ENCODE assay signal across 7 mouse cellular contexts in the genomic region with DNA sequence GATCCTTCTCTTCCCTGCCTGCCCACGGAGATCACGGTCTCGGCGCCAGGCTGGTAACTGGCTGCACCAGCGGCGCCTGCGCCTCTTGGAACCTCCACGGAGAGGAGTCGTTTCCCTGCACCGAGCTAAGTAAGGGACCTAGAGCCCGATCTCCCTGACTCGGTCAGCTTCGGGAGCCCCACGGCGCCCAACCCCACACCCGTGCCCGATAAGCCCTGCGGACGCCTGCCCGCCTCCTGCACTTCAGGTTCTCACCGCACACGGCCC. TPM values are rescaled to one million over a fixed set of nuclear protein-coding genes. Genes with fewer than 3 reads are reported as not detected.
A peak's percentile ranks its signal among the peaks of the same experiment; 100 is the strongest.
DNase-seq lines count a peak whose midpoint lies in the region; ATAC-seq and TF ChIP-seq lines count a peak whose summit lies in the region.

No protein-coding gene starts in this region.

- peak overlapping the region; percentile 95 for H3K4me3 ChIP-seq in lung, embryonic 16.5 days (ENCODE audit: low read length)
- H3K4me3 ChIP-seq in erythroblast, embryonic 14.5 days (replicated peaks), result peak overlapping the region; percentile 87
- H3K4me3 ChIP-seq in limb, embryonic 11.5 days (ENCODE audit: low read depth, low read length), result peak overlapping the region; percentile 72
- peak overlapping the region; percentile 76 for H3K4me3 ChIP-seq in small intestine, adult 2 months (ENCODE audit: low read depth, low read length)

- DNase-seq in lung, postnatal 10 days, result no peak
- DNase-seq in limb, embryonic 11.5 days (ENCODE audit: low spot score), result no peak
- DNase-seq in adrenal gland, postnatal 14 days, result no peak
- no peak for DNase-seq in cerebellum, postnatal 14 days

- TF ChIP-seq POLR2A in small intestine, adult 2 months (IDR thresholded peaks at IDR 0.05; ENCODE audit: low read depth, low read length), result no peak

- peak overlapping the region; percentile 82 for H3K4me2 ChIP-seq in lung, embryonic 16.5 days (ENCODE audit: low read depth, low read length)
- H3K4me2 ChIP-seq in limb, embryonic 11.5 days (ENCODE audit: low read depth, severe bottlenecking), result peak overlapping the region; percentile 74

- peak overlapping the region; percentile 92 for H3K27ac ChIP-seq in lung, embryonic 16.5 days (ENCODE audit: low read length)
- no peak overlapping the region; the same call in 1 of the 2 replicates for H3K27ac ChIP-seq in limb, embryonic 11.5 days (replicated peaks; ENCODE audit: low read depth, low read length)
- peak overlapping the region; percentile 55 for H3K27ac ChIP-seq in small intestine, adult 2 months (ENCODE audit: insufficient read depth, low read depth, low read length)

- under 1% methylated on average over 22 of the region's 22 CpGs for WGBS in lung, embryonic 16.5 days
- under 1% methylated on average over 22 of the region's 22 CpGs for WGBS in limb, embryonic 11.5 days
- 1% methylated on average over 22 of the region's 22 CpGs for WGBS in small intestine, adult 2 months

- no peak for TF ChIP-seq CTCF in small intestine, adult 2 months (IDR thresholded peaks at IDR 0.05; ENCODE audit: extremely low read depth, insufficient read length, insufficient replicate concordance, low read depth, low read length)

- no peaks in the 10 kb centered on the region for H3K27me3 ChIP-seq in lung, embryonic 16.5 days (ENCODE audit: control insufficient read depth, insufficient read depth, low read depth, low read length)
- peaks cover 12% of the 10 kb centered on the region for H3K27me3 ChIP-seq in erythroblast, embryonic 14.5 days (ENCODE audit: control insufficient read depth)
- no peaks in the 10 kb centered on the region for H3K27me3 ChIP-seq in limb, embryonic 11.5 days (ENCODE audit: control insufficient read depth, insufficient read depth, low read length)
- no peaks in the 10 kb centered on the region for H3K27me3 ChIP-seq in small intestine, adult 2 months (ENCODE audit: control insufficient read depth, insufficient read depth, low read length)

- H3K4me1 ChIP-seq in lung, embryonic 16.5 days (replicated peaks; ENCODE audit: control insufficient read depth, insufficient read depth, low read length), result peaks cover 18% of the 10 kb centered on the region
- peaks cover 73% of the 10 kb centered on the region for H3K4me1 ChIP-seq in erythroblast, embryonic 14.5 days (ENCODE audit: control insufficient read depth)
- peaks cover 6% of the 10 kb centered on the region for H3K4me1 ChIP-seq in limb, embryonic 11.5 days (ENCODE audit: control insufficient read depth, insufficient read depth, low read length)
- peaks cover 5% of the 10 kb centered on the region for H3K4me1 ChIP-seq in small intestine, adult 2 months (ENCODE audit: control insufficient read depth, insufficient read depth, insufficient read length, low read length)

- no peaks in the 10 kb centered on the region for H3K9me3 ChIP-seq in lung, embryonic 16.5 days (ENCODE audit: control insufficient read depth, low read length)
- H3K9me3 ChIP-seq in erythroblast, embryonic 14.5 days (ENCODE audit: control insufficient read depth, low read length), result no peaks in the 10 kb centered on the region
- no peaks in the 10 kb centered on the region for H3K9me3 ChIP-seq in limb, embryonic 11.5 days (ENCODE audit: control insufficient read depth, low read length)

- H3K36me3 ChIP-seq in lung, embryonic 16.5 days (ENCODE audit: control insufficient read depth, insufficient read depth, low read length), result peaks cover 16% of the 10 kb centered on the region
- H3K36me3 ChIP-seq in erythroblast, embryonic 14.5 days (ENCODE audit: control insufficient read depth), result peaks cover 44% of the 10 kb centered on the region
- H3K36me3 ChIP-seq in limb, embryonic 11.5 days (ENCODE audit: control insufficient read depth, insufficient read depth, low read length), result no peaks in the 10 kb centered on the region
- peaks cover 26% of the 10 kb centered on the region for H3K36me3 ChIP-seq in small intestine, adult 2 months (ENCODE audit: control insufficient read depth, insufficient read depth, low read length)

- no peak for ATAC-seq in lung, embryonic 16.5 days (ENCODE audit: low read depth)
- no peak for ATAC-seq in limb, embryonic 11.5 days (ENCODE audit: insufficient number of reproducible peaks, low FRiP score, low TSS enrichment, low read depth)

- peak overlapping the region; percentile 94 for H3K9ac ChIP-seq in lung, embryonic 16.5 days (ENCODE audit: low read length)
- peak overlapping the region; percentile 59 for H3K9ac ChIP-seq in limb, embryonic 11.5 days (ENCODE audit: low read length)

RNA-seq across cellular contexts. Expression of a gene that starts 0.3 kb away (rescaled TPM):
- polyA plus RNA-seq in lung, embryonic 16.5 days (2015; fragmentation: Nextera tagmentation; extraction: Ambion mirVana), result 49.5 and 50.4 TPM in 2 replicates
- 21.3 and 21.4 TPM in 2 replicates for polyA plus RNA-seq in erythroblast, embryonic 14.5 days (2012)
- polyA plus RNA-seq in limb, embryonic 11.5 days (2014; fragmentation: Nextera tagmentation; extraction: Ambion mirVana), result 19.1 and 19.3 TPM in 2 replicates
- 25.8 and 68.7 TPM in 2 replicates for polyA plus RNA-seq in small intestine, adult 2 months (2012; rRNA removed)
- total RNA-seq in adrenal gland, postnatal 14 days (2021), result 22.7 and 30.5 TPM in 2 replicates

RNA-seq across cellular contexts. Expression of a gene that starts 33.4 kb away (rescaled TPM):
- polyA plus RNA-seq in lung, embryonic 16.5 days (2015; fragmentation: Nextera tagmentation; extraction: Ambion mirVana), result 27.1 and 35.1 TPM in 2 replicates
- polyA plus RNA-seq in erythroblast, embryonic 14.5 days (2012), result 0.18 and 0.28 TPM in 2 replicates
- polyA plus RNA-seq in limb, embryonic 11.5 days (2014; fragmentation: Nextera tagmentation; extraction: Ambion mirVana), result 49.3 and 50.2 TPM in 2 replicates
- polyA plus RNA-seq in small intestine, adult 2 months (2012; rRNA removed), result 13.6 and 22.1 TPM in 2 replicates
- 24.4 and 27.2 TPM in 2 replicates for total RNA-seq in adrenal gland, postnatal 14 days (2021)

RNA-seq across cellular contexts. Expression of a gene that starts 57.1 kb away (rescaled TPM):
- 119 and 125 TPM in 2 replicates for polyA plus RNA-seq in lung, embryonic 16.5 days (2015; fragmentation: Nextera tagmentation; extraction: Ambion mirVana)
- 101 and 128 TPM in 2 replicates for polyA plus RNA-seq in erythroblast, embryonic 14.5 days (2012)
- polyA plus RNA-seq in limb, embryonic 11.5 days (2014; fragmentation: Nextera tagmentation; extraction: Ambion mirVana), result 228 and 240 TPM in 2 replicates
- 7.9 and 14.5 TPM in 2 replicates for polyA plus RNA-seq in small intestine, adult 2 months (2012; rRNA removed)
- total RNA-seq in adrenal gland, postnatal 14 days (2021), result 53.9 and 60.2 TPM in 2 replicates

Comparison
In these comparisons a context has a peak if more than half of its experiments do, and no peak if none do; other contexts are left out.
1. RNA of a gene that starts 33.4 kb away (polyA plus RNA-seq): 49.3 to 50.2 TPM in limb, embryonic 11.5 days, 27.1 to 35.1 TPM in lung, embryonic 16.5 days and 13.6 to 22.1 TPM in small intestine, adult 2 months; 0.18 to 0.28 TPM in erythroblast, embryonic 14.5 days; every median in the first group is over 10 times any median in the second.
2. Peak in every context shown above with its lines, with median percentiles within 50 percentile points of each other: H3K4me3 ChIP-seq.